Mouse (Mus musculus) midbrain, embryonic 12.5 days (tissue): Measurements from ENCODE around the gene Bpifa6. TPM values are rescaled to one million over a fixed set of nuclear protein-coding genes. Genes with fewer than 3 reads are reported as not detected.

Experiments
- ATAC-seq: fragments of 200-750 bp; cut with Nextera tagmentation; 2 replicates; pipeline ENCODE4 v1.8.0; 2017; ENCODE audit warnings: low read depth, moderate TSS enrichment, moderate library complexity; ENCODE audit not compliant: low FRiP score
- H3K27ac ChIP-seq: fragments of 300-500 bp; sonication (generic); replicated peaks from 2 replicates; pipeline ENCODE4 v1.5.1; 2016; ENCODE audit warnings: mild to moderate bottlenecking
- H3K27me3 ChIP-seq: fragments of 300-500 bp; sonication (generic); 2 replicates; pipeline ENCODE4 v1.6.1; 2016; ENCODE audit warnings: mild to moderate bottlenecking
- H3K36me3 ChIP-seq: fragments of 300-500 bp; sonication (generic); 2 replicates; pipeline ENCODE4 v1.6.1; 2016
- H3K4me1 ChIP-seq: fragments of 300-500 bp; sonication (generic); 2 replicates; pipeline ENCODE4 v1.6.1; 2016
- H3K4me2 ChIP-seq: fragments of 300-500 bp; sonication (generic); replicated peaks from 2 replicates; pipeline ENCODE4 v1.6.1; 2016; ENCODE audit warnings: mild to moderate bottlenecking, moderate library complexity
- H3K4me3 ChIP-seq: fragments of 300-500 bp; sonication (generic); 2 replicates; pipeline ENCODE4 v1.5.1; 2016; ENCODE audit warnings: mild to moderate bottlenecking
- H3K9ac ChIP-seq: fragments of 300-500 bp; sonication (generic); replicated peaks from 2 replicates; pipeline ENCODE4 v1.6.1; 2016; ENCODE audit warnings: mild to moderate bottlenecking, moderate library complexity
- H3K9me3 ChIP-seq: fragments of 300-500 bp; sonication (generic); 2 replicates; pipeline ENCODE4 v1.6.1; 2016; ENCODE audit warnings: mild to moderate bottlenecking
- WGBS: fragments of 180-500 bp; shearing (Covaris S2); methylation state at CpG from one replicate; pipeline ENCODE4 v1.1.7; 2016; 5-methylcytosine and 5-hydroxymethylcytosine counted together
- polyA plus RNA-seq: library from polyadenylated mRNA; unstranded; fragments of >200 nt; fragmentation: Nextera tagmentation; extraction: Ambion mirVana; gene quantifications from 2 replicates; pipeline ENCODE4 v1.2.1, GENCODE M21; 2016

Gene Bpifa6
- not detected in 2 replicates for polyA plus RNA-seq

GRCm38 (mm10) chr2:153974582-153974981, at the start of gene Bpifa6:
Gene Bpifa6, plus strand, starts transcription at chr2:153974945.
- no peak for ATAC-seq
- no peaks in the 10 kb centered on the region for H3K9me3 ChIP-seq
- no peaks in the 10 kb centered on the region for H3K36me3 ChIP-seq
- H3K27ac ChIP-seq = no peak within 1 kb of the TSS
- WGBS = 77% methylated on average over 5 of the region's 5 CpGs
- H3K27me3 ChIP-seq = no peaks in the 10 kb centered on the region
- H3K4me1 ChIP-seq = no peaks in the 10 kb centered on the region
- no peak within 1 kb of the TSS for H3K4me2 ChIP-seq
- no peak within 1 kb of the TSS for H3K4me3 ChIP-seq
- no peak within 1 kb of the TSS for H3K9ac ChIP-seq

GRCm38 (mm10) chr2:153929871-153930413, 44.8 kb upstream of the Bpifa6 start:
- ATAC-seq = 0 out of 2 replicates have a peak, but pooled peaks have one; percentile 44
- Histone ChIP-seq H3K27me3 (no peaks in the 10 kb centered on the region), H3K4me3 (no peak overlapping the region), H3K4me1 (peaks cover 6% of the 10 kb centered on the region), H3K9ac (no peak overlapping the region), H3K27ac (no peak overlapping the region), H3K4me2 (no peak overlapping the region), H3K36me3 (no peaks in the 10 kb centered on the region), H3K9me3 (no peaks in the 10 kb centered on the region)
- 48% methylated on average over 3 of the region's 3 CpGs for WGBS

- ATAC-seq = 0 out of 2 replicates have a peak, but pooled peaks have one; percentile 30
- Histone ChIP-seq H3K9ac (no peak overlapping the region), H3K9me3 (no peaks in the 10 kb centered on the region)
Measured at GRCm38 (mm10) chr2:153931125-153931524, 43.6 kb upstream of the Bpifa6 start.

GRCm38 (mm10) chr2:153933311-153933710, 41.4 kb upstream of the Bpifa6 start:
- Histone ChIP-seq H3K36me3 (no peaks in the 10 kb centered on the region), H3K4me3 (no peak overlapping the region), H3K27ac (no peak overlapping the region), H3K4me2 (no peak overlapping the region), H3K9ac (no peak overlapping the region), H3K27me3 (no peaks in the 10 kb centered on the region), H3K9me3 (no peaks in the 10 kb centered on the region), H3K4me1 (peaks cover 6% of the 10 kb centered on the region)
- WGBS = 69% methylated on average over 6 of the region's 6 CpGs
- no peak for ATAC-seq

More at GRCm38 (mm10) chr2:153931125-153931524, 43.6 kb upstream of the Bpifa6 start:
- Histone ChIP-seq H3K4me1 (peaks cover 6% of the 10 kb centered on the region), H3K27me3 (no peaks in the 10 kb centered on the region), H3K36me3 (no peaks in the 10 kb centered on the region), H3K4me3 (no peak overlapping the region), H3K27ac (no peak overlapping the region), H3K4me2 (no peak overlapping the region)
- WGBS = 60% methylated on average over 6 of the region's 6 CpGs

- Histone ChIP-seq H3K4me1 (peaks cover 6% of the 10 kb centered on the region), H3K36me3 (no peaks in the 10 kb centered on the region), H3K4me3 (no peak overlapping the region), H3K27ac (no peak overlapping the region), H3K9ac (no peak overlapping the region), H3K9me3 (no peaks in the 10 kb centered on the region), H3K4me2 (no peak overlapping the region), H3K27me3 (no peaks in the 10 kb centered on the region)
- WGBS = 91% methylated on average over 6 of the region's 6 CpGs
- ATAC-seq = no peak
Measured at GRCm38 (mm10) chr2:153935348-153935747, 39.4 kb upstream of the Bpifa6 start.

GRCm38 (mm10) chr2:153937843-153938242, 36.9 kb upstream of the Bpifa6 start, which contains the start of gene Bpifb4:
Gene Bpifb4, plus strand, starts transcription at chr2:153938212.
- H3K36me3 ChIP-seq = no peaks in the 10 kb centered on the region
- H3K4me1 ChIP-seq = no peaks in the 10 kb centered on the region
- 84% methylated on average over 5 of the region's 5 CpGs for WGBS
- H3K27ac ChIP-seq = no peak within 1 kb of the TSS
- no peaks in the 10 kb centered on the region for H3K9me3 ChIP-seq
- H3K4me3 ChIP-seq = no peak within 1 kb of the TSS
- H3K4me2 ChIP-seq = no peak within 1 kb of the TSS
- no peak for ATAC-seq
- H3K9ac ChIP-seq = no peak within 1 kb of the TSS
- H3K27me3 ChIP-seq = peaks cover 3% of the 10 kb centered on the region; the same call in 1 of the 2 replicates

- H3K9ac ChIP-seq = no peak overlapping the region
- 39% methylated on average over 3 of the region's 3 CpGs for WGBS
- no peaks in the 10 kb centered on the region for H3K36me3 ChIP-seq
- H3K4me3 ChIP-seq = no peak overlapping the region
- H3K27me3 ChIP-seq = peaks cover 3% of the 10 kb centered on the region; the same call in 1 of the 2 replicates
- no peaks in the 10 kb centered on the region for H3K9me3 ChIP-seq
- H3K4me2 ChIP-seq = no peak overlapping the region
- H3K27ac ChIP-seq = no peak overlapping the region
- no peaks in the 10 kb centered on the region for H3K4me1 ChIP-seq
- no peak for ATAC-seq
Measured at GRCm38 (mm10) chr2:153943537-153943936, 31.2 kb upstream of the Bpifa6 start.

- no peaks in the 10 kb centered on the region for H3K4me1 ChIP-seq
- no peak overlapping the region for H3K4me3 ChIP-seq
- 85% methylated on average over 8 of the region's 8 CpGs for WGBS
- H3K9me3 ChIP-seq = no peaks in the 10 kb centered on the region
- no peak for ATAC-seq
- H3K4me2 ChIP-seq = no peak overlapping the region
- H3K36me3 ChIP-seq = no peaks in the 10 kb centered on the region
- H3K27me3 ChIP-seq = peaks cover 3% of the 10 kb centered on the region; the same call in 1 of the 2 replicates
- H3K27ac ChIP-seq = no peak overlapping the region
- H3K9ac ChIP-seq = no peak overlapping the region
Measured at GRCm38 (mm10) chr2:153944567-153944966, 30.2 kb upstream of the Bpifa6 start.

- no peak overlapping the region for H3K4me2 ChIP-seq
- no peak for ATAC-seq
- H3K9ac ChIP-seq = no peak overlapping the region
Measured at GRCm38 (mm10) chr2:153952897-153953296, 21.8 kb upstream of the Bpifa6 start.

GRCm38 (mm10) chr2:153953836-153954235, 20.9 kb upstream of the Bpifa6 start:
- no peaks in the 10 kb centered on the region for H3K4me1 ChIP-seq
- H3K4me2 ChIP-seq = peak overlapping the region; percentile 24; the same call in 1 of the 2 replicates
- H3K9me3 ChIP-seq = no peaks in the 10 kb centered on the region
- H3K36me3 ChIP-seq = no peaks in the 10 kb centered on the region
- WGBS = 7% methylated on average over 6 of the region's 6 CpGs
- no peak overlapping the region for H3K27ac ChIP-seq
- no peaks in the 10 kb centered on the region for H3K27me3 ChIP-seq
- 0 out of 2 replicates have a peak, but pooled peaks have one; percentile 38 for ATAC-seq
- no peak overlapping the region for H3K4me3 ChIP-seq
- H3K9ac ChIP-seq = no peak overlapping the region

More at GRCm38 (mm10) chr2:153952897-153953296, 21.8 kb upstream of the Bpifa6 start:
- 29% methylated on average over 6 of the region's 6 CpGs for WGBS
- Histone ChIP-seq H3K36me3 (no peaks in the 10 kb centered on the region), H3K9me3 (no peaks in the 10 kb centered on the region), H3K4me3 (no peak overlapping the region), H3K4me1 (no peaks in the 10 kb centered on the region), H3K27ac (no peak overlapping the region), H3K27me3 (no peaks in the 10 kb centered on the region)

- Histone ChIP-seq H3K9ac (no peak overlapping the region), H3K27me3 (no peaks in the 10 kb centered on the region), H3K4me2 (no peak overlapping the region), H3K4me3 (no peak overlapping the region), H3K36me3 (no peaks in the 10 kb centered on the region), H3K9me3 (no peaks in the 10 kb centered on the region), H3K27ac (no peak overlapping the region), H3K4me1 (no peaks in the 10 kb centered on the region)
- WGBS = 80% methylated on average over 4 of the region's 4 CpGs
- ATAC-seq = no peak
Measured at GRCm38 (mm10) chr2:153962821-153963331, 11.9 kb upstream of the Bpifa6 start.

- H3K4me1 ChIP-seq = no peaks in the 10 kb centered on the region
- no peaks in the 10 kb centered on the region for H3K27me3 ChIP-seq
- no peak overlapping the region for H3K4me3 ChIP-seq
- H3K9ac ChIP-seq = no peak overlapping the region
- WGBS = 100% methylated on average over 1 of the region's 1 CpGs
- no peak overlapping the region for H3K27ac ChIP-seq
- ATAC-seq = no peak
- H3K36me3 ChIP-seq = no peaks in the 10 kb centered on the region
- H3K9me3 ChIP-seq = no peaks in the 10 kb centered on the region
- H3K4me2 ChIP-seq = no peak overlapping the region
Measured at GRCm38 (mm10) chr2:153963334-153963733, 11.4 kb upstream of the Bpifa6 start.
